Mouse (Mus musculus): ENCODE measurements around the gene Fam76a. TPM values are rescaled to one million over a fixed set of nuclear protein-coding genes. Genes with fewer than 3 reads are reported as not detected.
"Not testable (repeated sequence)": the region's sequence is repeated elsewhere in the genome, so short reads cannot be mapped to it uniquely, and the experiment has no call there.

The Fam76a gene
- total and polyA plus RNA-seq, 2 experiments from 2014 or later: 17.3 to 34.5 TPM

- TF ChIP-seq CTCF (IDR thresholded peaks at IDR 0.05; ENCODE audit: low read depth): no peak
- Histone ChIP-seq H3K9ac (replicated peaks; ENCODE audit: low read length) (peak overlapping the region; percentile 91), H3K9me3 (ENCODE audit: low read length) (no peaks in the 10 kb centered on the region), H3K27ac (peak overlapping the region; percentile 88), H3K27me3 (ENCODE audit: insufficient read depth, low read length) (no peaks in the 10 kb centered on the region), H3K36me3 (ENCODE audit: insufficient read depth, low read length) (0 out of 2 replicates have a peak, but pooled peaks cover 7% of the 10 kb centered on the region), H3K4me3 (ENCODE audit: low read length) (peak overlapping the region; percentile 97), H3K4me1 (ENCODE audit: insufficient read depth, low read length) (peaks cover 5% of the 10 kb centered on the region; the same call in 1 of the 2 replicates), H3K4me2 (ENCODE audit: low read depth, low read length) (peak overlapping the region; percentile 64)
- 0% methylated on average over 39 of the region's 50 CpGs for WGBS
- DNase-seq (ENCODE audit: low spot score): peak; percentile 48
- no peak for ATAC-seq
These were observed 262 bp downstream of the Fam76a start for GRCm38 (mm10) chr4:132922061-132922530.

DNA sequence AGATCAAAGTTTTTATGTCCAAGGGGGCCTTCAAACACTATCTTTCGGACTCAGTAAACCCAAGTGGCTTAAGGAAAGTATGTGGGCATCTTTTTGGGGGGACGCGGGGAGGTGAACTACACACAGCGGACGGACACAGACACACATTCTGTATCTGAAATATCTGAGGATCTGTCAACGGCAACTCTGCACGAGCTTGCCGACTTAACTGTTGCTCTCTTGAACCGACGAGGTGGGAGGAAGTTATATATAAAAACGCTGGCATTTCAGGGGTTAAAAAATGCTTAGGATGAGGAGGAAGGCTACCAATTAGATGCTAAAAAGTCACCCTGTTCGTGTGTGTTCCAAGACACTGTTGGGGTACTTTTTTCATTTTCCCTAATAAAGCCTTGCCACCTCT is 870 bp downstream of the Fam76a start:
- TF ChIP-seq CTCF (IDR thresholded peaks at IDR 0.05; ENCODE audit: low read depth): no peak
- no peak for ATAC-seq
- Histone ChIP-seq H3K36me3 (ENCODE audit: insufficient read depth, low read length) (0 out of 2 replicates have a peak, but pooled peaks cover 10% of the 10 kb centered on the region), H3K4me1 (ENCODE audit: insufficient read depth, low read length) (peaks cover 5% of the 10 kb centered on the region; the same call in 1 of the 2 replicates), H3K27ac (no peak overlapping the region), H3K9me3 (ENCODE audit: low read length) (no peaks in the 10 kb centered on the region), H3K4me3 (ENCODE audit: low read length) (peak overlapping the region; percentile 97), H3K27me3 (ENCODE audit: insufficient read depth, low read length) (no peaks in the 10 kb centered on the region), H3K9ac (replicated peaks; ENCODE audit: low read length) (peak overlapping the region; percentile 91), H3K4me2 (ENCODE audit: low read depth, low read length) (peak overlapping the region; percentile 64)
- no peak for DNase-seq (ENCODE audit: low spot score)
- WGBS: 42% methylated on average over 12 of the region's 12 CpGs

GRCm38 (mm10) chr4:132920171-132920570 is 2.2 kb downstream of the Fam76a start:
- DNase-seq (ENCODE audit: low spot score): no peak
- peaks cover 5% of the 10 kb centered on the region; the same call in 1 of the 2 replicates for H3K4me1 ChIP-seq (ENCODE audit: insufficient read depth, low read length)
- WGBS: 91% methylated on average over 4 of the region's 4 CpGs

GRCm38 (mm10) chr4:132918493-132918892 is 3.9 kb downstream of the Fam76a start:
- H3K4me2 ChIP-seq (ENCODE audit: low read depth, low read length); H3K9me3 ChIP-seq (ENCODE audit: low read length); H3K4me3 ChIP-seq (ENCODE audit: low read length); ATAC-seq; H3K27ac ChIP-seq; DNase-seq (ENCODE audit: low spot score); H3K4me1 ChIP-seq (ENCODE audit: insufficient read depth, low read length); H3K27me3 ChIP-seq (ENCODE audit: insufficient read depth, low read length); H3K9ac ChIP-seq (replicated peaks; ENCODE audit: low read length): not testable (repeated sequence)
- H3K36me3 ChIP-seq (ENCODE audit: insufficient read depth, low read length): peaks cover 36% of the 10 kb centered on the region
- 85% methylated on average over 6 of the region's 6 CpGs for WGBS

More at GRCm38 (mm10) chr4:132920171-132920570, 2.2 kb downstream of the Fam76a start:
- Histone ChIP-seq H3K36me3 (ENCODE audit: insufficient read depth, low read length) (peaks cover 20% of the 10 kb centered on the region; the same call in 1 of the 2 replicates), H3K27me3 (ENCODE audit: insufficient read depth, low read length) (no peaks in the 10 kb centered on the region), H3K4me2 (ENCODE audit: low read depth, low read length) (no peak overlapping the region), H3K4me3 (ENCODE audit: low read length) (no peak overlapping the region), H3K27ac (no peak overlapping the region), H3K9me3 (ENCODE audit: low read length) (no peaks in the 10 kb centered on the region), H3K9ac (replicated peaks; ENCODE audit: low read length) (no peak overlapping the region)
- TF ChIP-seq CTCF (IDR thresholded peaks at IDR 0.05; ENCODE audit: low read depth): no peak
- no peak for ATAC-seq

DNA sequence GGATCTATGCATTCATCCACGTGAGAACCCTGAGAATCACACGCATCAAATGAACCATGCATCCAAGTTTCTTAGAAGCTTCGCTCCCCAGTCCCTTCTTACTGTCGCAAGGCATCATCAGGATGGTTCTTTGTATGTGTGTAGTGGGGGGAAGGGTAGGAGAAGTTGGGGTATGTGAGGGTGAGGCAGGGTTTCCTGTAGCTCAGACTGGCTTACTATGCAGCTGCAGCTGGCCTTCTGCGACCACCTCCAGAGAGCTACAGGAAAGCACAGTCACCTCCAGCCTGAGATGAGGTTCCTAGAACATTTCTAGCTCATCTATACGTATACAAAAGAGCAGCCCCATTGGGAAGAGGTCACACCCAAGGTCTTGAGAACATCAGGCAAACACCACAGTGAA is 10.2 kb downstream of the Fam76a start:
- no peaks in the 10 kb centered on the region for H3K4me1 ChIP-seq (ENCODE audit: insufficient read depth, low read length)
- no peaks in the 10 kb centered on the region for H3K9me3 ChIP-seq (ENCODE audit: low read length)
- 87% methylated on average over 6 of the region's 6 CpGs for WGBS
- H3K27me3 ChIP-seq (ENCODE audit: insufficient read depth, low read length): no peaks in the 10 kb centered on the region
- ATAC-seq: no peak
- DNase-seq (ENCODE audit: low spot score): no peak
- H3K36me3 ChIP-seq (ENCODE audit: insufficient read depth, low read length): peaks cover 79% of the 10 kb centered on the region
- H3K9ac ChIP-seq (replicated peaks; ENCODE audit: low read length): no peak overlapping the region
- H3K4me3 ChIP-seq (ENCODE audit: low read length): no peak overlapping the region
- no peak overlapping the region for H3K4me2 ChIP-seq (ENCODE audit: low read depth, low read length)
- no peak overlapping the region for H3K27ac ChIP-seq
- no peak for TF ChIP-seq CTCF (IDR thresholded peaks at IDR 0.05; ENCODE audit: low read depth)

- Histone ChIP-seq H3K36me3 (ENCODE audit: insufficient read depth, low read length) (peaks cover 57% of the 10 kb centered on the region), H3K9me3 (ENCODE audit: low read length) (no peaks in the 10 kb centered on the region), H3K27ac (no peak overlapping the region), H3K4me1 (ENCODE audit: insufficient read depth, low read length) (no peaks in the 10 kb centered on the region), H3K4me2 (ENCODE audit: low read depth, low read length) (no peak overlapping the region), H3K27me3 (ENCODE audit: insufficient read depth, low read length) (no peaks in the 10 kb centered on the region), H3K9ac (replicated peaks; ENCODE audit: low read length) (no peak overlapping the region), H3K4me3 (ENCODE audit: low read length) (no peak overlapping the region)
- ATAC-seq: no peak
- no peak for DNase-seq (ENCODE audit: low spot score)
- no peak for TF ChIP-seq CTCF (IDR thresholded peaks at IDR 0.05; ENCODE audit: low read depth)
- WGBS: 81% methylated on average over 5 of the region's 5 CpGs
These were observed 16.5 kb downstream of the Fam76a start for GRCm38 (mm10) chr4:132905843-132906360.

DNA sequence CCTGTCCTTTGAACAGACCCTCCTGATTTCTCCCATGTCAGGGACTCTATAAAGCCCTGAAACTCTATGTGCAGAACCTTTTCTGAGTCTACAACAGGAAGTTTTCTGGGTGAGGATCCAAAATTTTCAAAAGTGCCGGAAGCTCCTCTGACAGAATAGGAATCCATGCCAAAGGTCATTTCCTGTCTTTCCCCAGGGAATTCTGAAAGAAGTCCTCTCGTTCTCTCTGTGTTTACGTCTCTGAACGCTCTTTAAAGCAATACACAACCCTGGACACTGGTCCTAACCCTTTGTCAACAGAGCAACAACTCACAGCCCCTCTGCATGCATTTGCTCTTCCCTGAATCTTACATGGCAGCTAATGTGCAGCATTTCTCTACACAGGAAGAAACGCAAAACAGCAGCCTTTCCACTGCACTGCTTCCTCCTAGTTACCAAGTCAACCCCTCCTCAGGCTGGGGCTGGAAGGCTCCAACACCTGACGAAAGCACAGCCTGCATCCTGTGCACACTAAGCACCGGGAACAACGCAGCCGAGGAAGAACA is 17.5 kb downstream of the Fam76a start:
- H3K9me3 ChIP-seq (ENCODE audit: low read length): no peaks in the 10 kb centered on the region
- peaks cover 53% of the 10 kb centered on the region for H3K36me3 ChIP-seq (ENCODE audit: insufficient read depth, low read length)
- H3K4me1 ChIP-seq (ENCODE audit: insufficient read depth, low read length): no peaks in the 10 kb centered on the region
- no peak for ATAC-seq
- H3K27me3 ChIP-seq (ENCODE audit: insufficient read depth, low read length): no peaks in the 10 kb centered on the region
- no peak overlapping the region for H3K4me3 ChIP-seq (ENCODE audit: low read length)
- no peak overlapping the region for H3K9ac ChIP-seq (replicated peaks; ENCODE audit: low read length)
- WGBS: 81% methylated on average over 9 of the region's 9 CpGs
- no peak overlapping the region for H3K4me2 ChIP-seq (ENCODE audit: low read depth, low read length)
- peak overlapping the region; percentile 27; the same call in 1 of the 2 replicates for H3K27ac ChIP-seq
- no peak for TF ChIP-seq CTCF (IDR thresholded peaks at IDR 0.05; ENCODE audit: low read depth)
- DNase-seq (ENCODE audit: low spot score): no peak
